Mouse (Mus musculus) monocyte, adult 2 months (primary cell): ENCODE results near the gene 4930412O13Rik.

Experiments used
- DNase-seq, 2 experiments: peaks; one replicate each; pipeline ENCODE4 v3.0.0; 2022; ENCODE audit warnings: low spot score in 2 of 2, low read depth in 1 of 2

Gene 4930412O13Rik

GRCm38 (mm10) chr2:9881051-9881591 is at the start of gene 4930412O13Rik:
Gene 4930412O13Rik, plus strand, starts transcription at chr2:9881252.
- no peak for DNase-seq

GRCm38 (mm10) chr2:9833712-9834111 is 47.3 kb upstream of the 4930412O13Rik start:
- no peak for DNase-seq

- DNase-seq: no peak
These were observed 45.9 kb upstream of the 4930412O13Rik start for GRCm38 (mm10) chr2:9835195-9835594.

- no peak for DNase-seq
These were observed 28.0 kb upstream of the 4930412O13Rik start for GRCm38 (mm10) chr2:9852851-9853576.

- DNase-seq: no peak
These were observed 25.2 kb upstream of the 4930412O13Rik start for GRCm38 (mm10) chr2:9855861-9856260.

GRCm38 (mm10) chr2:9860698-9861097 is 20.4 kb upstream of the 4930412O13Rik start:
- no peak for DNase-seq

GRCm38 (mm10) chr2:9867092-9867825 is 13.8 kb upstream of the 4930412O13Rik start:
- DNase-seq: no peak

- DNase-seq: no peak
These were observed 9.8 kb upstream of the 4930412O13Rik start for GRCm38 (mm10) chr2:9871141-9871716.

GRCm38 (mm10) chr2:9871798-9872197 is 9.3 kb upstream of the 4930412O13Rik start:
- no peak for DNase-seq

- no peak for DNase-seq
These were observed 8.4 kb upstream of the 4930412O13Rik start for GRCm38 (mm10) chr2:9872682-9873081.

- no peak for DNase-seq
These were observed 7.3 kb upstream of the 4930412O13Rik start for GRCm38 (mm10) chr2:9873757-9874156.

GRCm38 (mm10) chr2:9874467-9875219 is 6.4 kb upstream of the 4930412O13Rik start:
- DNase-seq: no peak

- no peak for DNase-seq
These were observed 5.8 kb upstream of the 4930412O13Rik start for GRCm38 (mm10) chr2:9875220-9875619.

GRCm38 (mm10) chr2:9875676-9876357 is 5.2 kb upstream of the 4930412O13Rik start:
- no peak for DNase-seq

GRCm38 (mm10) chr2:9876621-9877325 is 4.3 kb upstream of the 4930412O13Rik start:
- DNase-seq: no peak

- DNase-seq: no peak
These were observed 3.7 kb upstream of the 4930412O13Rik start for GRCm38 (mm10) chr2:9877326-9877690.

- DNase-seq: no peak
These were observed 3.0 kb upstream of the 4930412O13Rik start for GRCm38 (mm10) chr2:9877966-9878563.

GRCm38 (mm10) chr2:9878564-9879081 is 2.4 kb upstream of the 4930412O13Rik start:
- DNase-seq: no peak

GRCm38 (mm10) chr2:9879092-9879491 is 2.0 kb upstream of the 4930412O13Rik start:
- DNase-seq: no peak
